8 mouse cellular contexts compared by ENCODE assay signal in the genomic region with DNA sequence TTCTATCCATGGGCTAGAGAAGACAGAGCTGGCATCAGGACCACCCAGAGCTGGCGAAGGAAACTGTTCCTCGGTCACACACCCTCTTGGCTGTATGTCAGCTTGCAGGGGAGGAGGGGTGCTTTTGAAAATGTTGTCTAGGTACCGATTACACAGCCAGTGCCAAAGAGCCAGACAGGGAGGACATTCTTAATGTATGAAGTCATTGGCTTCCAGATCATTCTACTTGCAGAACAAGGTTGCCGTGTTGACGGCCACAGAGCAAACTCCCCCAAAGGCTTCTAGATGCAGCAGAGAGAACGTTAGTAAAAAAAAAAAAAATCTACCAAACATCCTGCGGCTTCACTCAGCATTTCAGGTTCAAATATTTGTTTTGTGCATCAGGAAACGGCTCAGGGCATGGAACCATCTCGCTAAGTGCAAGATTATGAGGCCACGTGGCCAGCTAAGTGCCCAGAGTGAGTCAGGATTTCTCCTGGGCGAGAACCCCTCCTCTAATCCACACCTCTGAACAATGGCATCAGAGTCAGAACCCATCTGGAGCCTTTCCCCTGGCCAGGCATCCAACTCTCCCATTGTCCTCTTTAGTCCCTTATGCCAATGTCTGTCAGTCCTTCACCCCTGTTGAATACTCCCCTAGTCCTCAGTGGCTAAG.
DNase-seq lines count a peak whose midpoint lies in the region; ATAC-seq and TF ChIP-seq lines count a peak whose summit lies in the region.

No protein-coding gene starts in this region.

- no peaks in the 10 kb centered on the region for H3K4me1 ChIP-seq in cerebellum, adult 2 months (ENCODE audit: control insufficient read depth, insufficient read depth, low read length)

- peak; percentile 50 to 62 for DNase-seq in heart, adult 18-20 months
- no peak for DNase-seq in heart, adult 8-10 months (ENCODE audit: low spot score)
- peak; percentile 28 for DNase-seq in MN1 (ENCODE audit: low spot score)
- peak; percentile 32 for DNase-seq in gastrocnemius, postnatal 25 days
- peak; percentile 69 to 79 for DNase-seq in lung, adult 18-20 months
- DNase-seq in right cerebral cortex, postnatal 4 days, result no peak
- DNase-seq in cerebellum, adult 2 months, result no peak

- H3K27ac ChIP-seq in cerebellum, adult 2 months (ENCODE audit: insufficient read depth, low read length), result no peak overlapping the region

- no peak overlapping the region for H3K4me3 ChIP-seq in cerebellum, adult 2 months (replicated peaks; ENCODE audit: insufficient read depth, low read depth, low read length)

- no peak for TF ChIP-seq CTCF in cerebellum, adult 2 months (IDR thresholded peaks at IDR 0.05; ENCODE audit: borderline replicate concordance, insufficient read depth, low read depth, low read length)

- 39% methylated on average over 11 of the region's 11 CpGs for WGBS in cerebellum, adult 2 months

- no peaks in the 10 kb centered on the region for H3K27me3 ChIP-seq in cerebellum, adult 2 months (ENCODE audit: control insufficient read depth, insufficient read depth, low read length)

- TF ChIP-seq POLR2A in cerebellum, adult 2 months (IDR thresholded peaks at IDR 0.05; ENCODE audit: borderline replicate concordance, insufficient read depth, low read length), result no peak

- ATAC-seq in inflammation-experienced regulatory T-cells, adult 6 months, result no peak

Comparison
In these comparisons a context has a peak if more than half of its experiments do, and no peak if none do; other contexts are left out.
1. DNase-seq: peak in heart, adult 18-20 months (2 of 2), MN1 (single experiment), gastrocnemius, postnatal 25 days (single experiment) and lung, adult 18-20 months (2 of 2); none in heart, adult 8-10 months (single experiment), right cerebral cortex, postnatal 4 days (single experiment) and cerebellum, adult 2 months (0 of 2).